Mouse (Mus musculus) lung, embryonic 14.5 days (tissue): ENCODE data around the gene BC005624. TPM values are rescaled to one million over a fixed set of nuclear protein-coding genes. Genes with fewer than 3 reads are reported as not detected.
A peak's percentile ranks its signal among the peaks of the same experiment; 100 is the strongest.
"Not testable (repeated sequence)": the region's sequence is repeated elsewhere in the genome, so short reads cannot be mapped to it uniquely, and the experiment has no call there.

ENCODE experiments used
- ATAC-seq: fragments of 200-750 bp; cut with Nextera tagmentation; 2 replicates; pipeline ENCODE4 v1.8.0; 2017; ENCODE audit warnings: mild to moderate bottlenecking, moderate TSS enrichment, moderate library complexity; ENCODE audit not compliant: insufficient read depth
- DNase-seq: peaks from one replicate; pipeline ENCODE4 v3.0.0-alpha.2; 2015
- H3K27ac ChIP-seq: fragments of 300-500 bp; sonication (generic); 2 replicates; pipeline ENCODE4 v1.5.1; 2014; ENCODE audit warnings: low read depth, mild to moderate bottlenecking, moderate library complexity
- H3K27me3 ChIP-seq: fragments of 300-500 bp; sonication (generic); 2 replicates; pipeline ENCODE4 v1.6.1; 2014; ENCODE audit warnings: low read length, control low read depth; ENCODE audit not compliant: insufficient read depth
- H3K36me3 ChIP-seq: fragments of 300-500 bp; sonication (generic); 2 replicates; pipeline ENCODE4 v1.6.1; 2014; ENCODE audit warnings: control low read depth; ENCODE audit not compliant: insufficient read depth
- H3K4me1 ChIP-seq: fragments of 300-500 bp; sonication (generic); 2 replicates; pipeline ENCODE4 v1.6.1; 2014; ENCODE audit warnings: antibody characterized with exemption, control low read depth; ENCODE audit not compliant: insufficient read depth
- H3K4me2 ChIP-seq: fragments of 300-500 bp; sonication (generic); 2 replicates; pipeline ENCODE4 v1.6.1; 2014; ENCODE audit warnings: mild to moderate bottlenecking
- H3K4me3 ChIP-seq: fragments of 300-500 bp; sonication (generic); 2 replicates; pipeline ENCODE4 v1.5.1; 2014; ENCODE audit warnings: low read depth, low read length
- H3K9ac ChIP-seq: fragments of 300-500 bp; sonication (generic); 2 replicates; pipeline ENCODE4 v1.6.1; 2014
- H3K9me3 ChIP-seq: fragments of 300-500 bp; sonication (generic); 2 replicates; pipeline ENCODE4 v1.6.1; 2016; ENCODE audit warnings: low read depth, low read length, control low read depth
- CTCF ChIP-seq: IDR thresholded peaks from 2 replicates; pipeline ENCODE4 v1.5.1; 2016; ENCODE audit warnings: antibody characterized with exemption, low read depth
- WGBS: fragments of 180-500 bp; shearing (Covaris S2); extraction: QIAGEN DNeasy Blood & Tissue Kit; methylation state at CpG from one replicate; pipeline ENCODE4 v1.1.7; 2014; 5-methylcytosine and 5-hydroxymethylcytosine counted together
- polyA plus RNA-seq: library from polyadenylated mRNA; unstranded; fragments of >200 nt; fragmentation: Nextera tagmentation; extraction: Ambion mirVana; gene quantifications from 2 replicates; pipeline ENCODE4 v1.2.1, GENCODE M21; 2014

The BC005624 gene
- polyA plus RNA-seq, 1 experiment from 2014 or later, result 51.3 TPM

- no peak for DNase-seq
- H3K27ac ChIP-seq, result no peak overlapping the region
- peak overlapping the region; percentile 89 for H3K9ac ChIP-seq
- no peaks in the 10 kb centered on the region for H3K9me3 ChIP-seq
- peak; percentile 36 for TF ChIP-seq CTCF
- peak overlapping the region; percentile 91 for H3K4me2 ChIP-seq
- no peak for ATAC-seq
- peaks cover 47% of the 10 kb centered on the region for H3K36me3 ChIP-seq
- WGBS, result 50% methylated on average over 6 of the region's 6 CpGs
- H3K27me3 ChIP-seq, result no peaks in the 10 kb centered on the region
- peaks cover 9% of the 10 kb centered on the region for H3K4me1 ChIP-seq
- H3K4me3 ChIP-seq, result peak overlapping the region; percentile 90; the same call in 1 of the 2 replicates
These were observed 27.2 kb downstream of the BC005624 start for GRCm38 (mm10) chr2:30954797-30955196.

- no peaks in the 10 kb centered on the region for H3K9me3 ChIP-seq
- H3K4me3 ChIP-seq, result peak within 1 kb of the TSS; percentile 90
- peak within 1 kb of the TSS; percentile 86; the same call in 1 of the 2 replicates for H3K27ac ChIP-seq
- peak within 1 kb of the TSS; percentile 89 for H3K9ac ChIP-seq
- peaks cover 9% of the 10 kb centered on the region for H3K4me1 ChIP-seq
- ATAC-seq (peak; percentile 93), DNase-seq (peak; percentile 97)
- no peaks in the 10 kb centered on the region for H3K27me3 ChIP-seq
- peak within 1 kb of the TSS; percentile 91 for H3K4me2 ChIP-seq
- WGBS, result under 1% methylated on average over 60 of the region's 60 CpGs
- peaks cover 29% of the 10 kb centered on the region for H3K36me3 ChIP-seq
- peak; percentile 53 for TF ChIP-seq CTCF
These were observed 29.0 kb downstream of the BC005624 start, which contains the start of gene Tor1b for GRCm38 (mm10) chr2:30952824-30953490. TSS of gene Tor1b (plus strand) at chr2:30952959.

GRCm38 (mm10) chr2:30952457-30952823 lies 29.6 kb downstream of the BC005624 start:
- TF ChIP-seq CTCF, result no peak
- peak overlapping the region; percentile 90 for H3K4me3 ChIP-seq
- ATAC-seq, result peak; percentile 31; the same call in 1 of the 2 replicates
- DNase-seq, result no peak
- H3K27ac ChIP-seq, result no peak overlapping the region
- H3K9ac ChIP-seq, result peak overlapping the region; percentile 89
- H3K36me3 ChIP-seq, result peaks cover 24% of the 10 kb centered on the region
- no peaks in the 10 kb centered on the region for H3K9me3 ChIP-seq
- no peaks in the 10 kb centered on the region for H3K27me3 ChIP-seq
- H3K4me2 ChIP-seq, result peak overlapping the region; percentile 91
- peaks cover 9% of the 10 kb centered on the region for H3K4me1 ChIP-seq
- WGBS, result 18% methylated on average over 5 of the region's 5 CpGs

- H3K36me3 ChIP-seq, result no peaks in the 10 kb centered on the region
- H3K4me3 ChIP-seq, result peak overlapping the region; percentile 21; the same call in 1 of the 2 replicates
- H3K4me2 ChIP-seq, result peak overlapping the region; percentile 52
- peak; percentile 93 for TF ChIP-seq CTCF
- H3K27me3 ChIP-seq, result no peaks in the 10 kb centered on the region
- peak overlapping the region; percentile 30; the same call in 1 of the 2 replicates for H3K9ac ChIP-seq
- 23% methylated on average over 16 of the region's 16 CpGs for WGBS
- ATAC-seq, result peak; percentile 54; the same call in 1 of the 2 replicates
- no peaks in the 10 kb centered on the region for H3K4me1 ChIP-seq
- no peak overlapping the region for H3K27ac ChIP-seq
- no peaks in the 10 kb centered on the region for H3K9me3 ChIP-seq
- peak; percentile 93 for DNase-seq
These were observed 39.4 kb downstream of the BC005624 start for GRCm38 (mm10) chr2:30942603-30943011.

- not testable (repeated sequence) for H3K27me3 ChIP-seq, H3K9ac ChIP-seq, H3K36me3 ChIP-seq, H3K9me3 ChIP-seq, H3K27ac ChIP-seq, ATAC-seq, H3K4me1 ChIP-seq, DNase-seq, H3K4me3 ChIP-seq
- WGBS, result 33% methylated on average over 7 of the region's 7 CpGs
- H3K4me2 ChIP-seq, result peak overlapping the region; percentile 52; the same call in 1 of the 2 replicates
These were observed 39.9 kb downstream of the BC005624 start for GRCm38 (mm10) chr2:30942116-30942515.

GRCm38 (mm10) chr2:30941586-30941985 lies 40.4 kb downstream of the BC005624 start:
- Histone ChIP-seq H3K36me3 (no peaks in the 10 kb centered on the region), H3K4me1 (no peaks in the 10 kb centered on the region), H3K27ac (no peak overlapping the region), H3K27me3 (no peaks in the 10 kb centered on the region), H3K9me3 (no peaks in the 10 kb centered on the region), H3K9ac (no peak overlapping the region), H3K4me3 (no peak overlapping the region), H3K4me2 (no peak overlapping the region)
- DNase-seq (no peak), ATAC-seq (no peak)
- no peak for TF ChIP-seq CTCF
- 84% methylated on average over 5 of the region's 5 CpGs for WGBS

- TF ChIP-seq CTCF, result no peak
- no peak overlapping the region for H3K4me3 ChIP-seq
- no peak overlapping the region for H3K4me2 ChIP-seq
- no peak for ATAC-seq
- no peaks in the 10 kb centered on the region for H3K4me1 ChIP-seq
- H3K9ac ChIP-seq, result no peak overlapping the region
- 36% methylated on average over 4 of the region's 4 CpGs for WGBS
- no peak overlapping the region for H3K27ac ChIP-seq
- H3K36me3 ChIP-seq, result no peaks in the 10 kb centered on the region
- H3K27me3 ChIP-seq, result no peaks in the 10 kb centered on the region
- DNase-seq, result no peak
- H3K9me3 ChIP-seq, result no peaks in the 10 kb centered on the region
These were observed 43.4 kb downstream of the BC005624 start for GRCm38 (mm10) chr2:30938574-30938991.
